Mouse (Mus musculus): ENCODE results near the gene H2al1k. TPM values are rescaled to one million over a fixed set of nuclear protein-coding genes. Genes with fewer than 3 reads are reported as not detected.
"Not testable (repeated sequence)": the region's sequence is repeated elsewhere in the genome, so short reads cannot be mapped to it uniquely, and the experiment has no call there.

Gene H2al1k
- not detected for total RNA-seq (2021)

DNA sequence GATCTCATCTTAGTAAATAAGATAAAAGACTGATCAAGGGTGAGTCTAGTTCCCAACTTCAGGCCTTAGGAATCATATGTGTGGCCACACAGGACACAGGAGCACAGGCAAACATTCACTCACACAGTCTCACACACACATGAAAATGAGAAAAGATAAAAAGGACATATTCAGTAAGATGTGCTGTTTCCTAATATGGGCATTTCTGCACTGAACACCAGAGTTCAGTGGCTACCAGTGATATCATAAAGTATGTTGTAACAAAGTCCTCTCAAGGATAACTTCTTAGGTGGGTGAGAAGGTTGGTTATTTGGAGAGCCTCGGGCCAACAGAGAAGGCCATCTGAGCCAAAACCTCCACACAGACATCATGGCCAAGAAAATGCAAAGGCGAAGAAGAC, at the start of gene H2al1k:
H2al1k (plus strand) TSS at position 301 of the 400 bp plus-strand sequence.
- intact Hi-C loops (cut with DNase I); DNase-seq (ENCODE audit: extremely low spot score in 1 of 2, low spot score in 2 of 2): not testable (repeated sequence)

DNA sequence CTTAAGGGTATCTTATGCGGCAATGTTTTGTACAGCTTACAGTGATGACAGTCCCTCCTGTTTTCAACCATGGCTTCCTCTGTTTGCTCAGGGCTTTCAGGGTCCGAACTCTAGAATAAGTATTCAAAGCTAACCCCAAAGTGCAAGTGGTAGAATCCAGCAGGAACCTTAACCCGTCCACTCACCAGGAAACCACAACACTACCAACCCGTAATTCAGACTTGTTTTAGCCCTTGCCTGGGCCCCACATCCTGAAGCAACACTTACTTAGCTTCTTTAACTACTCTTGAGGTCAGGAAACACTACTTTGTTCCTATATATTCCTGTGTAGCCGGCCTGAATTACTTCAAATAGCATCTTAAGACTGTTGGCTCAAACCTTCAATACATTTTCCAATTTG, 47.6 kb upstream of the H2al1k start:
- intact Hi-C loops (cut with DNase I) = no loop called here
- no peak for DNase-seq (ENCODE audit: extremely low spot score in 1 of 2, low spot score in 2 of 2)

DNA sequence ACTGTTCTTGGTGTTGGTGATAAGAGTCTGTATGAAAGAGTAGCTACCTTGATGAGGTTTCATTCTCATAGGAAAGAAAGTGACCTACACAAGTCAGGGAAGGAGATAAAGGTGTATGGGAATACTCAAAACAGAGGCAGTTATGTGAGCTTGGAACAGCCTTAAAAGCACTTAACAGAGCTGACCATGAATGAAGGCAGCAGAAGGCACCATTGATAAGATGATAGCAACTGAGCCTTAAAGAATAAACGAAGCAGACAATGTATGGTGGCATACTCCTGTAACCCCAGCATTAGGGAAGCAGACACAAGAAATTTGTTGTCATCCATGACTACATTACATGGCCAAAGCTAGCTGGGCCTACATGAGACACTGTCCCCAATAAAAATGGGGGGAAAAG, 47.0 kb upstream of the H2al1k start:
- no peak for DNase-seq (ENCODE audit: extremely low spot score in 1 of 2, low spot score in 2 of 2)
- intact Hi-C loops (cut with DNase I) = no loop called here

DNA sequence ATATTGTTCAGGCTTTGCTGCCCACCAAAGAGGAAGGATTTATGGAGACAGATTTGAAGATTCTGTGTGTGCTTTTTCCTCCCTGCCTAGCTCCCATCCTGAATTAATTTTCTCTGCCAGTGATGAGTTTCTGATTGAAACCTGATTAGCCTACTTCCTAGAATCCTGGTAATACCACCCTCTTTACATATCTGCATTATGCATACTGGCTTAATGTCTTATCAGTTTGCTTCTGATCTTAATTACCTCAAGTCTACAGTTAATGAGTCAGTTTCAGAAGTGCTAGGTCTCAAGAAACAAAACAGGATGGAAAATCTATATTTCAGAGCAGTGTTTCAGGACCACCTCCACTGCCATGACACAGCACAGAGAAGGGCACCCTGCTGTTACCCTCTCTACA, 34.0 kb upstream of the H2al1k start:
- DNase-seq (ENCODE audit: extremely low spot score in 1 of 2, low spot score in 2 of 2); intact Hi-C loops (cut with DNase I): not testable (repeated sequence)

DNA sequence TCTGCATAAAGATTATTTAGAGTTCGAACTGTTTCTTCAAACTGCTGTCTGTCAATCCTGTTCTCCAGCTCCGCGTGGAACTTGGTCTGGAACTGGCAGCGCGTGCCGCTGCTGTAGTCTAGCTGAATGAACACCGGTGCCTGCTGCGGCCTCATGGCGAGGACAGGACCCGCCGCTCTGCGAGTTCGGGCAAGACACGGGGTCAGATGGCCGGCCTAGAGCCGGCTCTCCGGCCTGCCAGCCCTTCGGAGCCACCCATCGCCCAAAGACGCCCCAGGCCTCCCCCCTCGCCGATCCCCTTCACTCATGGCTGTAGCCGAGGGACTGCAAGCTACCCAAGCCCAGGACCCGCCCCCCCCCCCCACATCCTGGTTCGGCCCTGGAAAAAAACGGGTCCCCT, 22.5 kb upstream of the H2al1k start:
- intact Hi-C loops (cut with DNase I); DNase-seq (ENCODE audit: extremely low spot score in 1 of 2, low spot score in 2 of 2): not testable (repeated sequence)

DNA sequence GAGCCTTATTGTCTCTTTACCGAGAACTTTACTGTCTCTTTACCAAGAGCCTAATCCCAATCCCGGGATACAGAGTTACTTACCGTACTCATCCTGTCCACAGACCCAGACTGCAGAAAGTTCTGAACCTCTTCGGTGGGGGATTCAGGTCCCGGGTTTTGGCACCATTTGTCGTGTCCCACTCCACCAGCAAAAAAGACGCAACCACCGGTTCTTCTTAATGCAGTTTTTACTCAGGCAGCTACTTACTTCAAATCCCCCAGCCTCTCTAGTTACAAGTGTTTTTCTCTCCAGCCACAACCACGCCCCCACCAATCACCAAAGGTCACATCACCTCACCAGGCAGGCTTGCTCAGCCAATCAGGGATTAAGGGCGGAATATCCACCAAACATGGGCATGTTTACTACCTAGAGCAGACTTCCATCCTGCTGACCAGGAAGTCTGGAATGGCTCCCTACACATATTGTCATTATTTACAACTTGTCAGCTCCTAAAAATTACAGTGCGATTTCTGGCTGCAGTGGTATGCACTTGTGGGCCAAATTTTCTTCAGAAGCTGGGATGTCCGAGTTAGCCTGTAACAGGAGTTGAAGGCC, 18.0 kb upstream of the H2al1k start:
- DNase-seq (ENCODE audit: extremely low spot score in 1 of 2, low spot score in 2 of 2); intact Hi-C loops (cut with DNase I): not testable (repeated sequence)

DNA sequence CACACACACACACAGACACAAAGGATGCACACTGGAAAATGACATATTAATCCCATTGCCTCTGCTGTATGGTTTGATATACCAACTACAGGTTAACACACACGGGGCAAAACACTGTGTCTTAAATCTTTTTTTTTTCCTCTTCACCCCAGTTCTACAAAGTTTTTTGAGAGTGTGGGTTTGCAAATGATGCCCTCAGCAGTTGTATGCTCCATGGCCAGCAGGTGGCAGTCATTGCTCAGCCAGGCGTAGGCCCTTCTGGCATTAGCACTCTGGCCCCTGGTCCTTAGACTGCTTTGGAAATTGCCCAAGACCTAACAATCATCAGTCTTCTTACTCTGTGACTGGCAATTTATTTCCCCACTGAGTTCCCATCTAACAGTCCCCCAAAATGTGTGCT, 17.4 kb upstream of the H2al1k start:
- peak; percentile 5 to 18 for DNase-seq (ENCODE audit: extremely low spot score in 1 of 2, low spot score in 2 of 2)
- intact Hi-C loops (cut with DNase I) = not testable (repeated sequence)

DNA sequence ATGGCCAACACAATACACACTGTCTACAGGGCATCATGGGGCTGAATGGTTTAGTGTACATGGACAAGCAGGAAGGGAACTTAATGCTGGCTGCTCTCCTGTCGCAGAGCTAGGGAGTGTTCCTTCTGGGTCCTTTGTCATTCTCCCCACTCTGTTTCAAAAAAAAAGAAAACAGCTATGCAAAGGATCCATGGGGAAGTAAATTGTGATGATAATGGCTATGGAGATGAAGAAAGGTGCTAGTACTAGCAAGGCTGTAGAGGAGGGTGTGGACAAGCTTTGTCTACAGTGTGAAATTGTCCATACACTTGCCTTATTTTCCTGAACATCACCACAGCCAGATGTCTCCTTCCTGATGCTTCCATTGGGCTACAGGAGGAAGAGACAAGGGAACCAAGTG, 15.4 kb upstream of the H2al1k start:
- intact Hi-C loops (cut with DNase I) = loop anchor here (5.0 kb wide), 1 partner anchor 177 kb away; no protein-coding TSS in a partner anchor
- not testable (repeated sequence) for DNase-seq (ENCODE audit: extremely low spot score in 1 of 2, low spot score in 2 of 2)

DNA sequence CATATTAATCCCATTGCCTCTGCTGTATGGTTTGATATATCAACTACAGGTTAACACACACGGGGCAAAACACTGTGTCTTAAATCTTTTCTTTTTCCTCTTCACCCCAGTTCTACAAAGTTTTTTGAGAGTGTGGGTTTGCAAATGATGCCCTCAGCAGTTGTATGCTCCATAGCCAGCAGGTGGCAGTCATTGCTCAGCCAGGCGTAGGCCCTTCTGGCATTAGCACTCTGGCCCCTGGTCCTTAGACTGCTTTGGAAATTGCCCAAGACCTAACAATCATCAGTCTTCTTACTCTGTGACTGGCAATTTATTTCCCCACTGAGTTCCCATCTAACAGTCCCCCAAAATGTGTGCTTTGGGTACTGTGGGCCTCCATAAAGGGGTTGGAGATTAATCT, 23.6 kb downstream of the H2al1k start:
- intact Hi-C loops (cut with DNase I) = not testable (repeated sequence)
- DNase-seq (ENCODE audit: extremely low spot score in 1 of 2, low spot score in 2 of 2) = peak in 1 of 2 experiments; percentile 24

DNA sequence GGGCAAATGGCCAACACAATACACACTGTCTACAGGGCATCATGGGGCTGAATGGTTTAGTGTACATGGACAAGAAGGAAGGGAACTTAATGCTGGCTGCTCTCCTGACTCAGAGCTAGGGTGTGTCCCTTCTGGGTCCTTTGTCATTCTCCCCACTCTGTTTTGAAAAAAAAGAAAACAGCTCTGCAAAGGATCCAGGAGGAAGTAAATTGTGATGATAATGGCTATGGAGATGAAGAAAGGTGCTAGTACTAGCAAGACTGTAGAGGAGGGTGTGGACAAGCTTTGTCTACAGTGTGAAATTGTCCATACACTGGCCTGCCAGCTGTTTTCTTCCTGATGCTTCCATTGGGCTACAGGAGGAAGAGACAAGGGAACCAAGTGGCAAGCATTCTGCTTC, 25.5 kb downstream of the H2al1k start:
- DNase-seq (ENCODE audit: extremely low spot score in 1 of 2, low spot score in 2 of 2); intact Hi-C loops (cut with DNase I): not testable (repeated sequence)

Other genes starting within 250 kb of the H2al1k start
- gene 4930402K13Rik, start 246.1 kb upstream of the H2al1k start, total RNA-seq (2021) = not detected
- 1 to 10 TPM; 6.3 to 8.0 TPM for gene Lancl3, start 150.7 kb upstream of the H2al1k start, total RNA-seq (2021)
- gene Gm14862, start 93.7 kb upstream of the H2al1k start, total RNA-seq (2021) = not detected
- 10 to 100 TPM; 12.7 to 13.6 TPM for gene Xk, start 77.9 kb upstream of the H2al1k start, total RNA-seq (2021)
- not detected for gene H2al1m, start 66.9 kb upstream of the H2al1k start, total RNA-seq (2021)
- gene Cybb, start 137.1 kb downstream of the H2al1k start, total RNA-seq (2021) = under 1 TPM; 0.17 to 0.30 TPM
- gene H2al1o, start 221.8 kb downstream of the H2al1k start, total RNA-seq (2021) = not detected

Measured in left cerebral cortex, postnatal 10 days (tissue).